Mouse (Mus musculus) liver, postnatal 0 days (tissue): ENCODE measurements around the gene Pfkfb1.

Experiments used
- CTCF ChIP-seq: sonication (generic); IDR thresholded peaks from 2 replicates; pipeline ENCODE4 v1.5.1; 2016; ENCODE audit warnings: antibody characterized with exemption, low read depth
- EP300 ChIP-seq: IDR thresholded peaks from 2 replicates; pipeline ENCODE4 v1.6.1; 2016; ENCODE audit warnings: antibody characterized with exemption, low read depth, mild to moderate bottlenecking

- TF ChIP-seq CTCF (no peak), EP300 (no peak)
These were observed 6.1 kb downstream of the Pfkfb1 start for GRCm38 (mm10) chrX:150594176-150594575.
